Mouse (Mus musculus): Measurements from ENCODE around the gene Rptor. TPM values are rescaled to one million over a fixed set of nuclear protein-coding genes. Genes with fewer than 3 reads are reported as not detected.

Rptor gene
- polyA plus RNA-seq, 1 experiment from 2014 or later: 5.2 TPM

GRCm38 (mm10) chr11:119837786-119838185, 235.1 kb downstream of the Rptor start:
- Histone ChIP-seq H3K9me3 (ENCODE audit: control insufficient read depth, low read length) (no peaks in the 10 kb centered on the region), H3K36me3 (ENCODE audit: control insufficient read depth, insufficient read depth, low read length) (no peaks in the 10 kb centered on the region), H3K27me3 (replicated peaks; ENCODE audit: control insufficient read depth, insufficient read depth, low read length) (no peaks in the 10 kb centered on the region), H3K4me3 (ENCODE audit: low read length) (no peak overlapping the region), H3K9ac (ENCODE audit: low read depth, low read length) (no peak overlapping the region), H3K4me1 (ENCODE audit: control insufficient read depth, insufficient read depth, low read length) (no peaks in the 10 kb centered on the region), H3K4me2 (ENCODE audit: low read depth, low read length) (no peak overlapping the region), H3K27ac (ENCODE audit: low read length) (no peak overlapping the region)
- no peak for ATAC-seq
- 90% methylated on average over 1 of the region's 1 CpGs for WGBS

- Histone ChIP-seq H3K4me2 (ENCODE audit: low read depth, low read length) (no peak overlapping the region), H3K27me3 (replicated peaks; ENCODE audit: control insufficient read depth, insufficient read depth, low read length) (no peaks in the 10 kb centered on the region), H3K9ac (ENCODE audit: low read depth, low read length) (no peak overlapping the region), H3K27ac (ENCODE audit: low read length) (no peak overlapping the region), H3K36me3 (ENCODE audit: control insufficient read depth, insufficient read depth, low read length) (no peaks in the 10 kb centered on the region), H3K4me1 (ENCODE audit: control insufficient read depth, insufficient read depth, low read length) (no peaks in the 10 kb centered on the region), H3K9me3 (ENCODE audit: control insufficient read depth, low read length) (no peaks in the 10 kb centered on the region), H3K4me3 (ENCODE audit: low read length) (no peak overlapping the region)
- WGBS: 87% methylated on average over 10 of the region's 10 CpGs
- ATAC-seq: no peak
These were observed 237.0 kb downstream of the Rptor start for GRCm38 (mm10) chr11:119839411-119840342.

- Histone ChIP-seq H3K9me3 (ENCODE audit: control insufficient read depth, low read length) (no peaks in the 10 kb centered on the region), H3K9ac (ENCODE audit: low read depth, low read length) (no peak overlapping the region), H3K4me3 (ENCODE audit: low read length) (no peak overlapping the region), H3K36me3 (ENCODE audit: control insufficient read depth, insufficient read depth, low read length) (no peaks in the 10 kb centered on the region), H3K27me3 (replicated peaks; ENCODE audit: control insufficient read depth, insufficient read depth, low read length) (no peaks in the 10 kb centered on the region), H3K4me1 (ENCODE audit: control insufficient read depth, insufficient read depth, low read length) (no peaks in the 10 kb centered on the region), H3K4me2 (ENCODE audit: low read depth, low read length) (no peak overlapping the region), H3K27ac (ENCODE audit: low read length) (no peak overlapping the region)
- ATAC-seq: no peak
- WGBS: 89% methylated on average over 6 of the region's 6 CpGs
These were observed 243.9 kb downstream of the Rptor start for GRCm38 (mm10) chr11:119846608-119847007.

GRCm38 (mm10) chr11:119847076-119847475, 244.4 kb downstream of the Rptor start:
- no peak overlapping the region for H3K9ac ChIP-seq (ENCODE audit: low read depth, low read length)
- no peaks in the 10 kb centered on the region for H3K27me3 ChIP-seq (replicated peaks; ENCODE audit: control insufficient read depth, insufficient read depth, low read length)
- H3K4me1 ChIP-seq (ENCODE audit: control insufficient read depth, insufficient read depth, low read length): no peaks in the 10 kb centered on the region
- H3K36me3 ChIP-seq (ENCODE audit: control insufficient read depth, insufficient read depth, low read length): peaks cover 5% of the 10 kb centered on the region; the same call in 1 of the 2 replicates
- no peak overlapping the region for H3K4me2 ChIP-seq (ENCODE audit: low read depth, low read length)
- no peaks in the 10 kb centered on the region for H3K9me3 ChIP-seq (ENCODE audit: control insufficient read depth, low read length)
- no peak overlapping the region for H3K4me3 ChIP-seq (ENCODE audit: low read length)
- H3K27ac ChIP-seq (ENCODE audit: low read length): no peak overlapping the region
- ATAC-seq: no peak
- 93% methylated on average over 3 of the region's 3 CpGs for WGBS

- no peak for ATAC-seq
- H3K9me3 ChIP-seq (ENCODE audit: control insufficient read depth, low read length): no peaks in the 10 kb centered on the region
- no peak overlapping the region for H3K4me2 ChIP-seq (ENCODE audit: low read depth, low read length)
- 79% methylated on average over 3 of the region's 3 CpGs for WGBS
- H3K27ac ChIP-seq (ENCODE audit: low read length): no peak overlapping the region
- no peaks in the 10 kb centered on the region for H3K27me3 ChIP-seq (replicated peaks; ENCODE audit: control insufficient read depth, insufficient read depth, low read length)
- no peak overlapping the region for H3K4me3 ChIP-seq (ENCODE audit: low read length)
- no peak overlapping the region for H3K9ac ChIP-seq (ENCODE audit: low read depth, low read length)
- peaks cover 8% of the 10 kb centered on the region for H3K36me3 ChIP-seq (ENCODE audit: control insufficient read depth, insufficient read depth, low read length)
- no peaks in the 10 kb centered on the region for H3K4me1 ChIP-seq (ENCODE audit: control insufficient read depth, insufficient read depth, low read length)
These were observed 244.9 kb downstream of the Rptor start for GRCm38 (mm10) chr11:119847569-119847968.

- 91% methylated on average over 5 of the region's 5 CpGs for WGBS
- Histone ChIP-seq H3K9me3 (ENCODE audit: control insufficient read depth, low read length) (no peaks in the 10 kb centered on the region), H3K9ac (ENCODE audit: low read depth, low read length) (no peak overlapping the region), H3K4me3 (ENCODE audit: low read length) (no peak overlapping the region), H3K36me3 (ENCODE audit: control insufficient read depth, insufficient read depth, low read length) (peaks cover 8% of the 10 kb centered on the region), H3K4me1 (ENCODE audit: control insufficient read depth, insufficient read depth, low read length) (no peaks in the 10 kb centered on the region), H3K27ac (ENCODE audit: low read length) (no peak overlapping the region), H3K4me2 (ENCODE audit: low read depth, low read length) (no peak overlapping the region), H3K27me3 (replicated peaks; ENCODE audit: control insufficient read depth, insufficient read depth, low read length) (no peaks in the 10 kb centered on the region)
- no peak for ATAC-seq
These were observed 245.5 kb downstream of the Rptor start for GRCm38 (mm10) chr11:119848189-119848588.

- ATAC-seq: no peak
- H3K9me3 ChIP-seq (ENCODE audit: control insufficient read depth, low read length): no peaks in the 10 kb centered on the region
- H3K4me2 ChIP-seq (ENCODE audit: low read depth, low read length): no peak overlapping the region
- no peaks in the 10 kb centered on the region for H3K27me3 ChIP-seq (replicated peaks; ENCODE audit: control insufficient read depth, insufficient read depth, low read length)
- H3K27ac ChIP-seq (ENCODE audit: low read length): no peak overlapping the region
- no peaks in the 10 kb centered on the region for H3K4me1 ChIP-seq (ENCODE audit: control insufficient read depth, insufficient read depth, low read length)
- H3K4me3 ChIP-seq (ENCODE audit: low read length): no peak overlapping the region
- peaks cover 21% of the 10 kb centered on the region for H3K36me3 ChIP-seq (ENCODE audit: control insufficient read depth, insufficient read depth, low read length)
- H3K9ac ChIP-seq (ENCODE audit: low read depth, low read length): no peak overlapping the region
- 78% methylated on average over 7 of the region's 7 CpGs for WGBS
These were observed 253.3 kb downstream of the Rptor start for GRCm38 (mm10) chr11:119855999-119856398.

- H3K27ac ChIP-seq (ENCODE audit: low read length): no peak overlapping the region
- no peak overlapping the region for H3K4me3 ChIP-seq (ENCODE audit: low read length)
These were observed 260.0 kb downstream of the Rptor start for GRCm38 (mm10) chr11:119862523-119863299.

GRCm38 (mm10) chr11:119863421-119863821, 260.7 kb downstream of the Rptor start:
- no peak overlapping the region for H3K27ac ChIP-seq (ENCODE audit: low read length)
- H3K4me2 ChIP-seq (ENCODE audit: low read depth, low read length): no peak overlapping the region
- peaks cover 3% of the 10 kb centered on the region; the same call in 1 of the 2 replicates for H3K4me1 ChIP-seq (ENCODE audit: control insufficient read depth, insufficient read depth, low read length)
- no peaks in the 10 kb centered on the region for H3K27me3 ChIP-seq (replicated peaks; ENCODE audit: control insufficient read depth, insufficient read depth, low read length)
- no peak overlapping the region for H3K9ac ChIP-seq (ENCODE audit: low read depth, low read length)
- WGBS: 56% methylated on average over 10 of the region's 10 CpGs
- H3K36me3 ChIP-seq (ENCODE audit: control insufficient read depth, insufficient read depth, low read length): peaks cover 2% of the 10 kb centered on the region; the same call in 1 of the 2 replicates
- no peak overlapping the region for H3K4me3 ChIP-seq (ENCODE audit: low read length)
- no peaks in the 10 kb centered on the region for H3K9me3 ChIP-seq (ENCODE audit: control insufficient read depth, low read length)
- ATAC-seq: peak; percentile 11; the same call in 1 of the 2 replicates

More at GRCm38 (mm10) chr11:119862523-119863299, 260.0 kb downstream of the Rptor start:
- H3K4me1 ChIP-seq (ENCODE audit: control insufficient read depth, insufficient read depth, low read length): peaks cover 3% of the 10 kb centered on the region; the same call in 1 of the 2 replicates
- WGBS: 82% methylated on average over 8 of the region's 8 CpGs
- H3K9me3 ChIP-seq (ENCODE audit: control insufficient read depth, low read length): no peaks in the 10 kb centered on the region
- H3K36me3 ChIP-seq (ENCODE audit: control insufficient read depth, insufficient read depth, low read length): peaks cover 5% of the 10 kb centered on the region; the same call in 1 of the 2 replicates
- H3K9ac ChIP-seq (ENCODE audit: low read depth, low read length): no peak overlapping the region
- no peaks in the 10 kb centered on the region for H3K27me3 ChIP-seq (replicated peaks; ENCODE audit: control insufficient read depth, insufficient read depth, low read length)
- no peak for ATAC-seq
- H3K4me2 ChIP-seq (ENCODE audit: low read depth, low read length): no peak overlapping the region

Data from intestine, embryonic 16.5 days (tissue).